Mouse (Mus musculus): ENCODE measurements at regions not wholly inside any gene's neighbourhood (a gene's known extent, or its start where the extent isn't known, plus 50 kb on each side); places are given as distances from the start of the nearest gene placed in this dataset.

DNA sequence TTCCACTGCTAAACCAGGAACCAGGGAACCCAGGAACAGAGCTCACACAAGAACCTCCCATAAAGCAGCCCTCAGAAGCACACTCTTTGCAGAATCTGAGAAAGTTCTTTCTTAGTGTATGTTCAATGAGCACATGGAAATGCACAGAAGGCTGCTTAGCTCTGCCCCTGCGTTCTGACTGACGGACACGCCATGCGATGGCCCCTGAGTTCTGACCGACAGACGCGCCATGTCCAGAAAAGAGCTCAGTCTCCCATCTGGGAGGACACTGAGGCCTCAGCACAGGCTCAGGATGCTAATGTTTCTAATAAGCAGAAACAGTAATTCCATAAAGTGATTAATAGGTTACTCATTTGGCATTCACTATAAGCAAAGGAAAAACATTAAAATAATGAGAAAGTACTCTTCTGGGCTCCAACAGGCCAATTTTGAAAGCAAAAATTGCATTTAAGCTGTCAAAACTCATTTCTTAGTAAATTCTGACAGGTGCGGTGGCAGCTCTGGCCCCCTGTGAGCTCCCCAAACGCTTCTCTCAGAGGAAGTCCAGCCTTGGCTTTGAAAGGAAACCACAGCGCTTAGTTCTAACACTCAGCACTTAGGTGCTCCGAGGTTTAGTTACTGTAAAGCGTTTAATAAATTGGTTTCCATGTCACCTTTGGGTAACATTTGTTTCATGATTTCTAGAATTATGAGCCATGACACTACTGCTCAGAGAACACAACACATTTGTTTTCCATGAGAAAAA, 309.9 kb upstream of the Smim15 start:
- TF ChIP-seq CTCF (conservative IDR thresholded peaks at IDR 0.05; ENCODE audit: low read length) (no peak), POU5F1 (IDR thresholded peaks at IDR 0.05; ENCODE audit: borderline replicate concordance, low read length) (no peak), NANOG (IDR thresholded peaks at IDR 0.05; ENCODE audit: borderline replicate concordance, low read length) (no peak)

All from E14TG2a.4 (cell line).